Mouse (Mus musculus): ENCODE results near the gene Trhr2.

- TF ChIP-seq CTCF (IDR thresholded peaks at IDR 0.05) (no peak), POLR2A (IDR thresholded peaks at IDR 0.05; ENCODE audit: insufficient read depth, low read depth, low read length) (no peak), EP300 (IDR thresholded peaks at IDR 0.05; ENCODE audit: insufficient read depth, low read depth, low read length) (no peak)
Observed at GRCm38 (mm10) chr8:122334791-122335490, 25.6 kb downstream of the Trhr2 start.
